Mouse (Mus musculus) left cerebral cortex, adult 18-20 months (tissue): ENCODE measurements around the gene Atad2b. TPM values are rescaled to one million over a fixed set of nuclear protein-coding genes. Genes with fewer than 3 reads are reported as not detected.
A peak's percentile ranks its signal among the peaks of the same experiment; 100 is the strongest.
"Not testable (repeated sequence)": the region's sequence is repeated elsewhere in the genome, so short reads cannot be mapped to it uniquely, and the experiment has no call there.

ENCODE experiments used
- DNase-seq, 2 experiments: peaks; one replicate each; pipeline ENCODE4 v3.0.0; 2021 to 2022; ENCODE audit warnings: low spot score in 2 of 2, mixed read lengths in 1 of 2
- long read RNA-seq, 2 experiments: library from polyadenylated mRNA; stranded (forward); transcript quantifications; one replicate each; pipeline ENCODE4 v2.0.0; 2021
- total RNA-seq, 2 experiments: library from RNA; stranded (reverse); gene quantifications; 2 replicates each; pipeline ENCODE4 v1.2.3; 2021

Atad2b gene
- 10 to 100 TPM; 29.6 to 30.6 TPM for total RNA-seq
- long read RNA-seq, experiment 1, partial matches to known transcripts = 0 of 3 reads
- long read RNA-seq, experiment 1, other reads (novel, unspliced or antisense) = 3 of 3 reads
- long read RNA-seq, experiment 2, partial matches to known transcripts = 1 of 1 reads
- long read RNA-seq, experiment 2, other reads (novel, unspliced or antisense) = 0 of 1 reads

DNA sequence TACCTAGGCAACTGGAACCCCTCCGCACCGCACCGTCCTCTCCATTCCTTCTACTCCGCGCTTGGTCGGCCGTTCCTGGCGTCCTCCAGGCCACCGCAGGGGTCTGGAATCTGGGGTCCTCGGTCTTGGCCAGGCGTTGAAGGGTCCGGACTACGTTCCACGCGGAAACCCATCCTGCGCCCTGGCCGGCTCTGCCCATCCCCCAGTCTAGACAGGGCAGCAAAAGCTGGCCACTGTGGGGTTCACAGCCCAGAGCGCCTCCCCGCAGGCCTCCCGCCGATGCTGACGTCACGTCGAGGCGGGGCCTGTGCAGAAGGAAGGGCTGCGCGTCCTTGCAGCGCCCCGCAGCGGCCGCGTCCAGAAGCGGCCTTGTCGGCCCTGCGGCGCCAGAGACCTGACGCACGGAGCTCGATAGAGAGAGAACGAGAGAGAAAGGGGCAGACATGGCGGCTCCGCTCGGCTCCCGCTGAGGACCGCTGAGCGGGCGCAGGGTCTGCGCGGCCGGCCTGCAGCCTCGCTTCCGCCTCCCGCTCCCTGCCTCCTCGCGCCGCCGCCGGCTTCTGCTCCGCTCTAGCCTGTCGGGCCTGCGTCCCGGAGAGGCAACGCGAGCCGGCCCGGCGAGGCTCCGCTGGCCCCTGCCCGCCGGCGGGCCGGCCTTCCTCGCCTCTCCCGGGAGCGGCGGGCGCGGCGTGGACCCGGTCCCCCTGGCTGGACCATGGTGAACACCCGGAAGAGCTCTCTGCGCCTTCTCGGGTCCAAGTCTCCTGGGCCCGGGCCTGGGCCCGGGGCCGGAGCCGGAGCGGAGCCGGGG, at the start of gene Atad2b:
Atad2b (plus strand) TSS at position 360 of the 811 bp plus-strand sequence.
- peak; percentile 96 to 99 for DNase-seq

DNA sequence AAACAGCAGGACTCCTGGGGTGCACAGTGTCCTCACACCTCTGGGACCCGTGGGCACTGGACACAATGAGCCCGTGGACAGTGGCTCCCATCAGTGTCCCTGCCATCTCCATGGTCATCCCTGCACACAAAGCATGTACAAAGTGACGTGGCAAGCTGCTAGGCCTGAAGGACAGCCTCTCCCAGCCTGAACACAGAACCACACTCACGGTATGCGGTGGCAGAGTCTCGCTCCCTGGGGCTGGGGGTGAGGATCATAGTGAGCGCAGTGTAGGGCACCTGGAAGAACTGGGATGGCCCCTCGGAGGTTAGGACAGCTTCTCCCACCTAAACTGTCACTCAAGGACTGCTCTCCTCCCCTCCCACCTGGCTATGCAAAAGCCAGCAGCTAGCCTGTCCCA, 48.2 kb upstream of the Atad2b start:
- DNase-seq = no peak

DNA sequence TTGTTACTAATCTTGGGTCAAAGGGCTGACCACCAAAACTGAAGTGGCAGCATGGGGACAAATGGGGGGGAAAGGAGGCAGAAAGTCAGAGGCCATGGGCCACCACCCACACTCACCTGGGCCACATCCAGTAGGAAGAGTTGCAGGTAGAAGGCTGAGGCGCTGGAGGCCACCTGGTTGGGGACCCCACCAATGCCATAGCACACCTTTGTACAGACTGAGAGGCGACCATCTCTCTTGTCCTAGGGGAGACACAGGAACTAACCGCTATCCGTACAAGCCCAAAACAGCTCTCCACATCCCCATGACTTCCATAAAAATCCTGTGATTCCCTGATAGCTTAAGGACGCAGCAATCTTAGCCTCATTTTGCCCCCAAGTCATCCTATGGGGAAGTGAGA, 45.9 kb upstream of the Atad2b start:
- no peak for DNase-seq

DNA sequence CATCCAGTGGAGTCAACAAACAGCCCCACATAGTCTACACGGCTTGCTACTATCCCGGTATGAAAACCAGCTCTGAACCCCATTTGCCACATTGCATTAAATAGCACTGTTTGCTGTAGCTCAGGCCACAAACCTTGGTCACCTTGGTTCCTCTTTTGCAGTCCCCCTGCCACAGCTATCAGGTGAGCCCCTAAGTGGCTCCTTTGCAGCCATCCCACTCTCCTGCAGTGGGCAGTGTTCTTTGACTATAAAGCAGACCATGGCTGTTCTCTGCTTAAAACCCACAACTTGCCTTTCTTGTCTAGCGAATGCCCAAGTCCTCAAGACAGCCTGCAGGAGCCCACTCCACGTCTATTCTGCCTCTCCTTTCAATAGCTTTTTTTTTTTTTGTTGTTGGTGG, 44.9 kb upstream of the Atad2b start:
- DNase-seq = no peak

DNA sequence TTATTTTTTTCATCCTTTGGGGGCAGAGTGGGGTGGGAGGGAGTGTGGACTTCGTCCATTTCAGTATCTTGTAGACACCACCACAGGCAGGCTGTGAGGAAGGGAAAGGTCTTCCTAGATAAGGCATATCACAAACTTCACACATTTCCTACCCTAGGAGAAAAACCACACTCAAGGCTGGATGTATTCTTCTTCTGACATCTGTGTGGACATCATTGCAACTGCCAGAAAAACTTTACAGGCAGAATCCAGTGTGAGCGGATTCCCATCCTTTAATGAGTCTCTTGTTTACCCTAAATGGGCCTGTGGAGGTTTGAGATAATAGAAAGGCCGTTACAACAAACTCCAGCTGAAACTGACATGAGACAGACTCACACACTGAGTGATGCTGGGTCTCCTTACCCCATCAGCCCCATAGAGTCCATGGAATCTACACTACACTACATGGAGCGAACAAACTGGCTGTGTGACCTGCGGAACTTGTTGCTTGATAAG, 44.1 kb upstream of the Atad2b start:
- no peak for DNase-seq

DNA sequence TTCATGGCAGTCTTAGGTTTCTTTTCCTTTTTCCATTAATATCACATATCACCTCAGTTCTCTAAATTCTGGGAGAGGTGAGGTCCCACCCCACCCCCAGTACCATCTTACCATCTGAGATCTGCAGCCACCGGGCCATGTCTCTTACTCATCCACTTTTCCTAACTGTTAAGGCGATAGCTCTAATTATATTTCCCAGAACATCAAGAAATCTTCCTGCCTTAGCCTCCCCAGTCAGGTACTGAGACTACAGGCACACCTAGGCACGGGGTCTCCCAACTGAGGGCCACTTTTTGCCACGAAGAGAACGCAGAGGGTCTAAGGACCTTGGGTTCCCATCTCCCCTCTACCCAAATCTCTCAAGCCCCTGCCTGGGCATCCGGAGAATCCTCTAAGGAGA, 43.6 kb upstream of the Atad2b start:
- DNase-seq = no peak

DNA sequence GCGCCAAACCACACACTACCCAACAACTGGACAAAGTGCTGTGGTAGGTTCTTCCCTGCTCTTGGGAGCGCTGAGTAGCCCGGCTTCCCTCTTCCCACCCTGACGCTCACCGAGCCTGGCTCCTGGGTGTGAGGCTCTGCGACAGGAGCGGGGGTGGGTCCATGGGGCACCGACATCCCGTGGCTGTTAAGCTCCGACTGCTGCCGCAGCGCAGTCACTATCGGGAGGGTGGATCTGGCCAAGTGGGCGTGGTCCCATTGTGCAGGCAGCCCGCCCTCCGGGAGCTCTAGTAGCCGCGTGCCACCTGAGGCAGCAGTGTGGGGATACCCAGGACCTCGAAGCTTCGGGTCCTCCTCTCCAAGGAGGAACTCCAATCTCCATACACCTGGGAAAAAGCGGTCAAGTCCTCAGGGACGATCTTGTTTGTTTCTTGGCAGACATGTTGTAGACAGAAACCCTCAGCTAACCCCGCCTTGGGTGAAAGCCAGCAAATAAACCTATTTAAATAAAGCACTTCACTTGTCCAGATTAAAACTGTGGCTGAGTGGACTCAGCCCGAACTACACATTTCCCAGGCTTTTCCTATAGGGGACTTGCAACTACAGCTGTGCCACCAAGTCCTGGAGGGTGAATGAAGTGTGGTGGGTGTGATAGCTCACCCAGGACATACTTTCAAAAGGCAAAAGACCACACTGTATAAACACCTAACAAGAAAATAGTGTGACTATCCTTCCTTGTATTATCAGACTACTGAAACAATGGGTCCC, 42.8 kb upstream of the Atad2b start, which contains the start of gene Mfsd2b:
Mfsd2b (minus strand) TSS at position 199 of the 767 bp plus-strand sequence.
- peak; percentile 30 to 37 for DNase-seq

DNA sequence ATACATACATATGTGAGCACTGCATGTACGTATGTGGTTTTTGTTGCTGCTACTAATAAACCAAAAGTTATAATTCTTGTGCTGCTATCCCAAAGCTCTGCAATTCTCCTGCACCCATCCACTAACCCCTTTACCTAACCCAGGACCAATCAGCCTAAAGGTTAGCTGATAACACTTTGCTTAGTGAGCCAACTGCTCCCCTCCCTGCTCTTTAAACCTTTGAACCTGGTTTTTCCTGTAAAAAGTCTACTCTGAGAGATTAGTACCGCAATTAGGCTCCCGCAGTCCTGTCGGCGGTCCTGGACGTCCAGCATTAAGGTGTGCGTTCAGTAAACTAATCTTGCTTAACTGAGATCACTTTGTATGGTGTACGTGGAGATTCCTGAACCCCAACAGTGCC, 41.5 kb upstream of the Atad2b start:
- DNase-seq = no peak

DNA sequence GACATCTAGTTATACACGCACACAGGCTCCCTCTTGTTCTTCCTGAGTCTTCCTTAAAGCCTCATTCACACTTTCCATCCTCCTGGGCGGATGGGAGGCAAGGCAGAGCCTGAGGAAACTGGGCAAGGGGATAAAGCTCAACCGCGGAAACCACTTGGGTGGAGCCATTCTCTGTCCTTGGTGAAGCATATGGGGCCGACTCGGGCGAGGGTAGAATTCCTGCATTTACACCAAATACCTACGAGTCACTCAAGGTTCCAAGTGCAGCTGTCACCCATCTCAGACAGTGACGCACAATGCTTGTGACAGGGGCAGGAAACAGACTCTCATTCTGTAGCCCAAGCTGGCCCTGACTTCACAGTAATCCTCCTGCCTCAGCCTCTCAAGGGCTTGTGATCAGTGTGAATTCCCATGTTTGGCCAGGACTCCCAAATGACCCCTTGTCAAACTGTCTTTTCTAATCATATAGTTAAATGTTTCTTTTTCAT, 38.8 kb upstream of the Atad2b start:
- DNase-seq = no peak

DNA sequence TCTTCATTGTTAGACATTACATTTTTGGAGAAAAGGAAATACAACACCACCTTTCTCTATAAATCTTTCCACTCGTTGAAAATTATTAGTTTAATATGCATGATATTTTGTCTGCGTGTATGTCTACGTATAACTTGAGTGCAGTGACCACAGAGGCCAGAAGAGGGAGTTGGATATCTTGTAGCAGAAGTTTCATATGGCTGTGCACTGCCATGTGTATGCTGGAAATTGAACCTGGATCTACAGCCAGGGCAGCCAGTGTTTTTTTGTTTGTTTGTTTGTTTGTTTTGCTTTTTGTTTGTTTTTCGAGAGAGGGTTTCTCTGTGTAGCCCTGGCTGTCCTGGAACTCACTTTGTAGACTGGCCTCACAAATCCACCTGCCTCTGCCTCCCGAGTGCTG, 38.1 kb upstream of the Atad2b start:
- DNase-seq = no peak

DNA sequence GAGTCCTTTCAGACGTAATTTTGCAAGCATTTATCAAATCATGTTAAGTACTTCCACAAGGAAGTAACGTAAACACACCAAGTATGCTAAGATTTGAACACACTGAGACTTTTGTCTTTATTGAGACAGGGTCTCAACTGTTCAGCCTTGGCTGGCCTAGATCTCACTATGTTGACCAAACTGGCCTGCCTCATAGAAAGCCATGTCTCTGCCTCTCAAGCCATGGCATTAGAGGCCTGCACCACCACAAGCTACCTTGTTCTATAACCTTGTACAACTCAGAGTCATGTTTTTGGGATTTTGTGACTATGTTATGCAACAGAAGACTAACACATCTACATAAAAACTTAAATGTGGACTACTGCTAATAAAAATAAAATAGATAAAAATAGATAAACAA, 35.1 kb upstream of the Atad2b start:
- no peak for DNase-seq

DNA sequence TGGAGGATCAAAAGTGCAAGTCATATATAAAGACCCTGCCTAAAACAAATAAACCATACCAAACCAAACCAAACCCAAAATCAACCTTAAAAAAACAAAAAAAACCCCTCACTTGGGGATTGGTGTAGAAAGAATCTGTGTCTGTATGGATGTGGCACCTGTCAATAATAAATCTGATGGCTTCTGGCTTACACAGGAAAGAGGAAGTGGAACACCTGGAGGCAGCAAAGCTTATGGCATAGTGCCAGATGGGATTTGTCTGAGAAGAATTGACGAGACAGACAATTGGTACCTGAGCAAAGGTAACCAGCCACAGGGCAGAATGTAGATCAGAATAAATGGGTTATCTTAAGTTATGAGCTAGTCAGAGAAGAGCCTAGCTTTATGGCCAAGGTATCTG, 32.1 kb upstream of the Atad2b start:
- DNase-seq = no peak

DNA sequence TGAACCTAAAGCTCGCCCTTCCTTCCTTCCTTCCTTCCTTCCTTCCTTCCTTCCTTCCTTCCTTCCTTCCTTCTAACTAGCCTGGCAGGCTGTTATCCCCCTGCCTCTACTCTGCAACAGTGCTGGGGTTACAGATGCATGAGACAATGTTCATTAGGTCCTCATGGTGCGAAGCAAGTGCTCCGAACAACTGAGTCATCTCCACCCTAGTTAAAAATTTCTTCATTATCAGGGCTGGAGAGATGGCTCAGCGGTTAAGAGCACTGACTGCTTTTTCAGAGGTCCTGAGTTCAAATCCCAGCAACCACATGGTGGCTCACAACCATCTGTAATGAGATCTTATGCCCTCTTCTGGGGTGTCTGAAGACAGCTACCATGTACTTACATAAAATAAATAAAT, 30.6 kb upstream of the Atad2b start:
- DNase-seq = not testable (repeated sequence)

DNA sequence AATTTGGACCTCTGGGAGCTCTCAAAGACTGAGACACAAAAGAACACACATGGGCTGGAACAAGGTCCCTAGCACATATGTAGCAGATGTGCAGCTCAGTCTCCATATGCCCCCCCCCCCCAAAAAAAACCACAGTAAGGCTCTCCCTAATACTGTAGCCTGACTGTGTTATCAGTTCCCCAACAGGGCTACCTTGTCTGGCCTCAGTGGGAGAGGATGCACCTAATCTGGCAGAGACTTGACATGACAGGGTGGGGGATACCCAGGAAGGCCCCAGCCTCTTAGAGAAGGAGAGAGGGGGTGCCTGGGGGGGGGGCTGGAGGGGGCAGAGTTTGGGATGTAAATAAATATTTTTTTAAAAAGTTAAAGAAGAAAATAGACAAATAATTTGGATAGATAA, 28.4 kb upstream of the Atad2b start:
- DNase-seq = no peak

DNA sequence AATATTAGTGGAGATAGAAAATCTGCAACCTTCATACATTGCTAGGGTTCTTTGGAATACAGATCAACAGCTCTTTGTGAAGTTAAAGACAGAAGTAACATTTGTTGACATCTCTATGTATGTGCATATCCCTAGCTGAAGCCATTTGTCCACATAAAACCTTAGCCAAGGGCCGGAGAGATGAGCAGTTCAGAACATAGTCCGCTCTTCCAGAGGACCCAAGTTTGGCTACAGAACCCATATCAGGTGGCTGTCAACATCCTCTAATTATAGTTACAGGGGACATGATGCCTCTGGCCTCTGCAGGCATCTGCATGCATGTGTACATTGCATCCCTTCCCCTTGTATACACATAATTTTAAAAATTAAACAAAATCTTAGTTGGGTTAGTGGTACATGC, 27.9 kb upstream of the Atad2b start:
- DNase-seq = no peak

DNA sequence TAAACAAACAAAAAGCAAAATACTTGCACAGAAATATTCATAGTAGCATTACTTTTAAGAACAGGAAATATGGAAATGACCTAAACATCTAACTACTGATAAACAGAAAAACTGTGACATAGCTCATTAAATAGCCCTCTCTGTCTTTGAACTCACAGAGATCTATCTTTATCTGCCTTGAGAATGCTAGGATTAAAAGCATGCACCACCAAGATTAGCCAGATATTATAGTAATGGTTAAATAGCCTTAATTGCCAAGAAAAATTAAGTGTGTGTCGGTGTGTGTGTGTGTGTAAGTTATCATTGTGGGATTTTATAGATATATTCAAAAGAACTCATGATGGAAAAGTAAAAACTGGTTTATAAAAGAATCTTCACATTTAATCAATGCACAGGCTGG, 27.3 kb upstream of the Atad2b start:
- DNase-seq = no peak

DNA sequence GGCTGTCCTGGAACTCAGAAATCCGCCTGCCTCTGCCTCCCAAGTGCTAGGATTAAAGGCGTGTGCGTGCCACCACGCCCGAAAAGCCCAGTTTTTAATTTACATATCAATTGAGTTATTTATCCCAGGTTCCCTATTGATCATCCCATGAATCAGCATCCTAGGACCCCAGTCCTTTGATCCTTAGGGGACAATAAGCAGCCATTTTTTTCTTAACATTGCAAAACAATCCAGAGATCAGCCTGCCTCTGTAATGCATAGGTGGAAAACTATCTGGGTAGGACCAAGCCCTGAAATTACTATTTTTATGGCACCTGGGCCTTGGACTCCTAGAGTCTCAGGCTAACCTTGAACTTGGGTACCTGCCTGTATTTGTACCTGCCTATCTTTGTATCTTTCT, 19.1 kb upstream of the Atad2b start:
- DNase-seq = no peak

DNA sequence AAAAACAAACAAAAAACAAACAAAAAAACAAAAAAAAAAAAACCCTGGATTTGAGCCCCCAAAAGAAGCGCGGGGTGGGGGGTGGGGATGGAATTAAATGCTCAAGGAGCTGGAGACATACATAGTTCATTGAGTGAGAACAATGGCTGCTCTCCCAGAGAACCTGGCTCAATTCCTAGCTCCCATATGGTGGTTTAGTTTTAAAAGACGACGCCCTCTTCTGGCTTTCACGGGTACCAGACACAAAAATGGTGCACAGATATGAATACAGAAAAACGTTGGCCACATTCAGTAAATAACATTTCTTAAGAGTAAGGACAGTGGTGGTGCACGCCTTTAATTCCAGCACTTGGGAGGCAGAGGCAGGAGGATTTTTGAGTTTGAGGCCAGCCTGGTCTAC, 11.2 kb upstream of the Atad2b start:
- no peak for DNase-seq

DNA sequence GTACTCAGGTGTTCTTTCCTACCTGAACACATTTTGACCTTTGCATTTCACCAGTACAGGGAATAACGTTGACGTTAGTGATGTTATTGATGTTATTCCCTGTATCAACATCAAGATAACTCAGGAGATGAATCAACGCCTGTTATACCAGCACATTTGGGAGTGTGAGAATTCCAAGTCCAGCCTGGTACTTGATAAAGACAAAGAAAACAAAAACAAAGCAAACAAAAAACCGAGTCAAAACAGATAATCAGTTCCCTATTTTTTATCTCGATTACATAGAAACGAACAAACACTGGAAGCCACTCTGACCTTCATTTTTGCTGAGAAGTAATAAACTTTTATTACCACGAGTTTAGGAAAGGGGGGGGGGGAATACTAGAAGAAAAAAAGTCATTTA, 10.7 kb upstream of the Atad2b start:
- DNase-seq = no peak

DNA sequence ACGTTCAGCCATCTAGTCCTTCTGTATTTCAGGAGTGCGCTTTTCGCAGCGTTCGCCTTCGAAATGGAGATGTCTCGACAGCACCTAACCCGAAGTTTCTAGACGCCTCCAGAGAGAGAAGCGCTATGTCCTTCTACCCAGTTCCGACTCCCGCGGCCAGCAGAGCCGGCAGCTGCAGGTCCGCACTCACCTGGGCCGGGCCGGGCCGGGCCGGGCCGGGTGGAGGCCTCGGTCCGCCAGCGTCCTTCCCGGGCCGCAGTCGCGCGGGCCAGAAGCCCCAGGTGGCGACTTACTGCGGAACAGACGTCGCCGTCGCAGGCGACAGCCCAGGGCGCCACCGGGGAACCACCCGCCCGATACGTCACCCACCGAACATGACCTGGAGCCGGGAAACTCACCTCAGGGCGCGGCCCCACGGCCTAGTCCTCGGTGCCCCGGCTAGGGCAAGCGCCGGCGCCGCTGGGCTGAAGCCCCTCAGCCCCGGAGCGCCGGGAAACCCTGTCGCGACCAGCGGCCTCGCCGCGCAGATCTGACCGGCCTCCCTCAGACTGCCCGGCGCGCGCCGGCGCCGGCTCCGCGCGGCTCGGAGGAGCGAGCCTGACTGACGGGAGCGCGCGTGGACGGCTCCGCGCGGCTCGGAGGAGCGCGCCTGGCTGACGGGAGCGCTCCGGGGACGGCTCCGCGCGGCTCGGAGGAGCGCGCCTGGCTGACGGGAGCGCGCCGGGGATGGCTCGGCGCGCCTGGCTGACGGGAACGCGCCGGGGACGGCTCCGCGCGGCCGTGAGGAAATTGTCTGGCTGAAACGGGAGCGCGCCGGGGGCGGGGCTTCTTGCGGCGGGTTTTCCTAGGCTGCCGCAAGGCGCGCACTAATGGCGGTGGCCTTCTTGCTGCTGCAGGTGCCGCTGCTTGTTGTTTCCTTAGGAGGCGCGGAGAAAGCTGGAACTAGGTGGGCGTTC, 9.9 kb upstream of the Atad2b start, which contains the start of gene Ubxn2a:
Ubxn2a (minus strand) TSS at position 755 of the 956 bp plus-strand sequence.
- DNase-seq = peak; percentile 95 to 97

DNA sequence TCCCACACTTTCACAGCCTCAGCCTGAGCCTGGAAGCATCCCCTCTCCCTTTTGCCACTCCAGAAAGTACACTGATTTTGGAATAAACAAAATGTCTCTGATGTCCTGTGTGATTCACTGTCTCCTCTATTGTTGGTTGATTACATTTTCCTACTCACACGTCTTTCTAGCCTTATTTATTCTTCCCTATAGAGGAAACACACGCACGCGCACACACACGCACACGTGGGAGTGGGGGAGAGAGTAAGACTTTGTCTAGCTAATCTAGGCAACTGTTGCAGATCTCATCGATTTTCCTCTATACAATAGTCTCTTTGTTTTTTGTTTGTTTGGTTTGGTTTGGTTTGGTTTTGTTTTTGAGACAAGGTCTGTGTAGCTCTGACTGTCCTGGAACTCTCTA, 8.8 kb upstream of the Atad2b start:
- DNase-seq = no peak
